ENCODE assay signal across 8 mouse cellular contexts in the genomic region with DNA sequence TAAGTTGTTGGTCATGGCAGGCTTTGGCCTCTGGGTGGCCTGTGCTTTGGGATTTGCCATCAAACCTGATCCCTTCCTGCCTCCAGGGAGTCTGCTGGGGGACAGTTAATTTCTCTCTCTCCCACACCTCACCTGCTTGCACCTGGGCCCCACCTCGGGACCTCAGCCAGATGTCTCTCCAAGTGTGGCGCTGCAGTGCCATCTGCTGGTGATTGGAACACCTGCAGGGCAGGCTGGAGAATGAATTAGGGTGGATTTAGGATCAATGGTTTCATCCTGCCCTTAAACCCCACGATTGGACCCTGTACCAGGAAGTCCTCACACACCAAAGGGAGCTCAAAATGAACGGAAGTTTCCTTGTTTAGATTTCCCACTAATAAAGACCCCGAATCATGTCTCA. TPM values are rescaled to one million over a fixed set of nuclear protein-coding genes. Genes with fewer than 3 reads are reported as not detected.
DNase-seq lines count a peak whose midpoint lies in the region; ATAC-seq and TF ChIP-seq lines count a peak whose summit lies in the region.

No protein-coding gene starts in this region.

- POLR2A ChIA-PET in Patski (lab: Charles Lee), result no interaction called here

- H3K9me3 ChIP-seq in kidney, embryonic 15.5 days (replicated peaks), result no peaks in the 10 kb centered on the region

- no peaks in the 10 kb centered on the region for H3K27me3 ChIP-seq in Patski
- H3K27me3 ChIP-seq in kidney, embryonic 15.5 days, result no peaks in the 10 kb centered on the region

- H3K4me3 ChIP-seq in kidney, embryonic 15.5 days (replicated peaks), result no peak overlapping the region
- no peak overlapping the region for H3K4me3 ChIP-seq in lung, adult 2 months (replicated peaks; ENCODE audit: extremely low read depth, low read depth, low read length)

- WGBS in kidney, embryonic 15.5 days, result 11% methylated on average over 5 of the region's 5 CpGs
- WGBS in lung, adult 2 months, result 2% methylated on average over 5 of the region's 5 CpGs

- no peaks in the 10 kb centered on the region for H3K36me3 ChIP-seq in kidney, embryonic 15.5 days

- 0 out of 2 replicates have a peak, but pooled peaks cover 6% of the 10 kb centered on the region for H3K4me1 ChIP-seq in kidney, embryonic 15.5 days
- no peaks in the 10 kb centered on the region for H3K4me1 ChIP-seq in lung, adult 2 months (ENCODE audit: control insufficient read depth, insufficient read depth, low read length)

- no peak for ATAC-seq in Patski
- ATAC-seq in kidney, embryonic 15.5 days (replicated peaks; ENCODE audit: low FRiP score), result peak; percentile 64
- peak; percentile 77; the same call in 1 of the 2 replicates for ATAC-seq in neutrophil, adult 5-6 weeks (ENCODE audit: extremely low read depth, insufficient number of reproducible peaks, low FRiP score, poor library complexity, severe bottlenecking)

- peak; percentile 69 to 70 for DNase-seq in B cell, adult 2 months
- no peak for DNase-seq in Patski (ENCODE audit: low read depth, low spot score)
- peak; percentile 72 to 84 for DNase-seq in cerebellum, postnatal 25 days
- DNase-seq in gastrocnemius, postnatal 4 days (ENCODE audit: low spot score in 2 of 2), result peak; percentile 24 to 38
- DNase-seq in lung, adult 2 months, result peak; percentile 63
- DNase-seq in thymus, postnatal 25 days, result peak; percentile 58

- H3K4me2 ChIP-seq in kidney, embryonic 15.5 days, result no peak overlapping the region

- no peak for TF ChIP-seq POLR2A in lung, adult 2 months (IDR thresholded peaks at IDR 0.05; ENCODE audit: borderline replicate concordance, extremely low read depth, low read depth, low read length)

- no peak overlapping the region for H3K9ac ChIP-seq in kidney, embryonic 15.5 days

- CTCF ChIA-PET in Patski (lab: Charles Lee), result interaction anchor here (0.7 to 3.0 kb wide), 17 partner anchors 10 to 129 kb away, joined by 3 to 15 read pairs (median 4); a partner anchor contains a TSS

- in situ Hi-C loops in Patski (cut with MboI; ENCODE audit: low pct_unique_long_range_greater_than_20kb), result loop anchor here (5.0 to 25.0 kb wide), 2 partner anchors 108 to 1303 kb away; a partner anchor contains a TSS

- peak; percentile 86 for TF ChIP-seq CTCF in Patski (IDR thresholded peaks at IDR 0.05)
- peak; percentile 86 for TF ChIP-seq CTCF in lung, adult 2 months (IDR thresholded peaks at IDR 0.05; ENCODE audit: insufficient read depth, low read length)

- no peak overlapping the region for H3K27ac ChIP-seq in kidney, embryonic 15.5 days

RNA-seq across cellular contexts. Expression of a gene that starts 33.1 kb away (rescaled TPM):
- 7.6 TPM for polyA plus RNA-seq in Patski (2021)
- 10 to 100 TPM; 63.8 to 65.3 TPM for total RNA-seq in gastrocnemius, postnatal 4 days (2021)
- polyA plus RNA-seq in kidney, embryonic 15.5 days (2015; fragmentation: Nextera tagmentation; extraction: Ambion mirVana), result 53.4 and 72.0 TPM in 2 replicates
- 52.5 and 76.9 TPM in 2 replicates for polyA plus RNA-seq in lung, adult 2 months (2012; rRNA removed)
- not detected in 2 replicates for total RNA-seq in neutrophil, adult 5-6 weeks (2017)

RNA-seq across cellular contexts. Expression of a gene that starts 39.0 kb away (rescaled TPM):
- polyA plus RNA-seq in Patski (2021), result 103 TPM
- 10 to 100 TPM; 36.3 to 39.2 TPM for total RNA-seq in gastrocnemius, postnatal 4 days (2021)
- 44.7 and 47.7 TPM in 2 replicates for polyA plus RNA-seq in kidney, embryonic 15.5 days (2015; fragmentation: Nextera tagmentation; extraction: Ambion mirVana)
- polyA plus RNA-seq in lung, adult 2 months (2012; rRNA removed), result 80.7 and 90.0 TPM in 2 replicates
- 19.6 and 26.4 TPM in 2 replicates for total RNA-seq in neutrophil, adult 5-6 weeks (2017)
